13 mouse cellular contexts compared by ENCODE assay signal in the genomic region with DNA sequence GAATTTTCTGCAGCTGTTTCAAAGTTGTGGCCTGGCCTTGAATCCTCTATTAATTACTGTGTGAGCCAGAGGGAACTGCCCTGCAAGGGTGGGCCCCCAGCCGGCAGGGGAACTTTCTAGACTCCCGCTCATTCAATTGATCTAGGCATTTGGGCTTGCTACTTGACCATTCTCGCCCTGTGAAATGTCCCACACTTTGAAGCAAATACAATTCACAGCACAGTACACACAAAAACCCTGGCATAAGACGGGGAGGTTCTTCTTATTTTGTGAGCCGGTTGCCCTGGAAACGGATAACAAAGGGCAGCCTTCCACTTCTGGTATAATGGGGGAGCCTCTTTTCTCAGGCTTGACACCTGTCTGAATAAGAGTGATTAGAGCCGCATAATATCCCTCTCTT. TPM values are rescaled to one million over a fixed set of nuclear protein-coding genes. Genes with fewer than 3 reads are reported as not detected.
DNase-seq lines count a peak whose midpoint lies in the region; ATAC-seq lines count a peak whose summit lies in the region.
"Had no signal": no experiment of that assay in that cellular context is flagged by ENCODE, and none has a peak within 500 bp of the region (broad histone marks: within the 10 kb centered on the region; RNA-seq: fewer than 3 reads in every experiment).

No protein-coding gene starts in this region.

- no peaks in the 10 kb centered on the region for H3K27me3 ChIP-seq in forebrain, embryonic 14.5 days (replicated peaks; ENCODE audit: control insufficient read depth, insufficient read depth, low read length)
- peaks cover 18% of the 10 kb centered on the region; the same call in 1 of the 2 replicates for H3K27me3 ChIP-seq in midbrain, embryonic 10.5 days (ENCODE audit: low read depth, poor library complexity, severe bottlenecking)
- H3K27me3 ChIP-seq in neural tube, embryonic 15.5 days (replicated peaks), result no peaks in the 10 kb centered on the region
- H3K27me3 ChIP-seq: embryonic facial prominence, embryonic 13.5 days had no signal

- intact Hi-C loops in left cerebral cortex, postnatal 4 days (cut with DNase I), result no loop called here
- intact Hi-C loops in left cerebral cortex, postnatal 36 days (cut with DNase I), result no loop called here

- H3K4me2 ChIP-seq in forebrain, embryonic 14.5 days (ENCODE audit: low read length), result no peak overlapping the region; the same call in 1 of the 2 replicates
- H3K4me2 ChIP-seq in neural tube, embryonic 15.5 days, result no peak overlapping the region
- H3K4me2 ChIP-seq: embryonic facial prominence, embryonic 13.5 days had no signal

- peaks cover 87% of the 10 kb centered on the region for H3K4me1 ChIP-seq in forebrain, embryonic 14.5 days (ENCODE audit: control insufficient read depth, insufficient read depth, low read length)
- H3K4me1 ChIP-seq in midbrain, embryonic 10.5 days, result peaks cover 100% of the 10 kb centered on the region
- H3K4me1 ChIP-seq in neural tube, embryonic 15.5 days, result peaks cover 65% of the 10 kb centered on the region

- peak; percentile 19 for DNase-seq in left cerebral cortex, postnatal 4 days
- no peak for DNase-seq in left cerebral cortex, adult 8-10 months (ENCODE audit: low spot score in 2 of 2)
- DNase-seq in forebrain, embryonic 14.5 days (ENCODE audit: low spot score), result peak; percentile 96
- peak; percentile 89 for DNase-seq in midbrain, embryonic 10.5 days (ENCODE audit: low spot score)
- DNase-seq in kidney, adult 11 months, result no peak
- no peak for DNase-seq in adrenal gland, postnatal 14 days
- DNase-seq in left cerebral cortex, postnatal 36 days (ENCODE audit: low spot score in 2 of 2), result no peak
- DNase-seq: cerebellum, adult 11 months; kidney, adult 8-10 months; layer of hippocampus, adult 9-11 months had no signal

- ATAC-seq in forebrain, embryonic 14.5 days, result peak; percentile 66
- no peak; the same call in 1 of the 2 replicates for ATAC-seq in neural tube, embryonic 15.5 days (ENCODE audit: low FRiP score)

- no peak overlapping the region for H3K9ac ChIP-seq in forebrain, embryonic 14.5 days (ENCODE audit: low read length)
- H3K9ac ChIP-seq in neural tube, embryonic 15.5 days (replicated peaks), result no peak overlapping the region
- H3K9ac ChIP-seq: embryonic facial prominence, embryonic 13.5 days had no signal

- no peaks in the 10 kb centered on the region for H3K9me3 ChIP-seq in forebrain, embryonic 14.5 days (replicated peaks; ENCODE audit: control insufficient read depth, low read length)
- no peaks in the 10 kb centered on the region for H3K9me3 ChIP-seq in midbrain, embryonic 10.5 days (replicated peaks)
- H3K9me3 ChIP-seq in neural tube, embryonic 15.5 days (replicated peaks), result no peaks in the 10 kb centered on the region
- H3K9me3 ChIP-seq: embryonic facial prominence, embryonic 13.5 days; G1E had no signal

- no peak overlapping the region for H3K4me3 ChIP-seq in forebrain, embryonic 14.5 days (ENCODE audit: low read depth, low read length)
- H3K4me3 ChIP-seq in midbrain, embryonic 10.5 days, result 0 out of 2 replicates have a peak overlapping the region, but pooled peaks have one; percentile 5
- no peak overlapping the region for H3K4me3 ChIP-seq in neural tube, embryonic 15.5 days (replicated peaks)
- H3K4me3 ChIP-seq: embryonic facial prominence, embryonic 13.5 days had no signal

- H3K36me3 ChIP-seq in forebrain, embryonic 14.5 days (ENCODE audit: control insufficient read depth, insufficient read depth, low read length), result peaks cover 56% of the 10 kb centered on the region
- peaks cover 40% of the 10 kb centered on the region for H3K36me3 ChIP-seq in midbrain, embryonic 10.5 days
- H3K36me3 ChIP-seq in neural tube, embryonic 15.5 days, result peaks cover 26% of the 10 kb centered on the region
- H3K36me3 ChIP-seq: G1E had no signal

- peak overlapping the region; percentile 92 for H3K27ac ChIP-seq in forebrain, embryonic 14.5 days (ENCODE audit: low read depth, low read length)
- peak overlapping the region; percentile 83 for H3K27ac ChIP-seq in midbrain, embryonic 10.5 days (replicated peaks)
- H3K27ac ChIP-seq in neural tube, embryonic 15.5 days (replicated peaks), result peak overlapping the region; percentile 54
- H3K27ac ChIP-seq: embryonic facial prominence, embryonic 13.5 days had no signal

- 3% methylated on average over 7 of the region's 7 CpGs for WGBS in forebrain, embryonic 14.5 days
- WGBS in midbrain, embryonic 10.5 days, result 26% methylated on average over 7 of the region's 7 CpGs
- 20% methylated on average over 7 of the region's 7 CpGs for WGBS in neural tube, embryonic 15.5 days

RNA-seq across cellular contexts. Expression of a gene that starts 11.6 kb away (rescaled TPM):
- total RNA-seq in left cerebral cortex, postnatal 4 days (2021), result 100 to 1,000 TPM; 740 to 833 TPM
- 100 to 1,000 TPM; 425 to 545 (median 450) TPM for total RNA-seq in left cerebral cortex, adult 8-10 months (2022)
- 89.5 and 96.5 TPM in 2 replicates for polyA plus RNA-seq in forebrain, embryonic 14.5 days (2014; fragmentation: Nextera tagmentation; extraction: Ambion mirVana)
- polyA plus RNA-seq in midbrain, embryonic 10.5 days (2016; fragmentation: Nextera tagmentation; extraction: Ambion mirVana), result 7.5 and 11.2 TPM in 2 replicates
- polyA plus RNA-seq in neural tube, embryonic 15.5 days (2015; fragmentation: Nextera tagmentation; extraction: Ambion mirVana), result 65.8 and 79.2 TPM in 2 replicates
- total RNA-seq in adrenal gland, postnatal 14 days (2021), result 15.0 and 19.0 TPM in 2 replicates
- 100 to 1,000 TPM; 570 to 627 TPM for total RNA-seq in left cerebral cortex, postnatal 36 days (2021)

RNA-seq across cellular contexts. Expression of a gene that starts 54.3 kb away (rescaled TPM):
- 10 to 100 TPM; 38.9 to 42.2 TPM for total RNA-seq in left cerebral cortex, postnatal 4 days (2021)
- 100 to 1,000 TPM; 108 to 345 (median 194) TPM for total RNA-seq in left cerebral cortex, adult 8-10 months (2022)
- polyA plus RNA-seq in forebrain, embryonic 14.5 days (2014; fragmentation: Nextera tagmentation; extraction: Ambion mirVana), result 38.0 and 41.9 TPM in 2 replicates
- polyA plus RNA-seq in midbrain, embryonic 10.5 days (2016; fragmentation: Nextera tagmentation; extraction: Ambion mirVana), result 18.5 and 19.8 TPM in 2 replicates
- polyA plus RNA-seq in neural tube, embryonic 15.5 days (2015; fragmentation: Nextera tagmentation; extraction: Ambion mirVana), result 54.5 and 66.1 TPM in 2 replicates
- total RNA-seq in adrenal gland, postnatal 14 days (2021), result 24.6 and 25.6 TPM in 2 replicates
- 100 to 1,000 TPM; 111 to 119 TPM for total RNA-seq in left cerebral cortex, postnatal 36 days (2021)

Comparison
In these comparisons a context has a peak if more than half of its experiments do, and no peak if none do; other contexts are left out.
1. DNase-seq: peak in left cerebral cortex, postnatal 4 days (single experiment), forebrain, embryonic 14.5 days (single experiment) and midbrain, embryonic 10.5 days (single experiment); none in left cerebral cortex, adult 8-10 months (0 of 2), kidney, adult 11 months (single experiment), adrenal gland, postnatal 14 days (single experiment) and left cerebral cortex, postnatal 36 days (0 of 2).
2. RNA of a gene that starts 11.6 kb away (total RNA-seq): 740 to 833 TPM in left cerebral cortex, postnatal 4 days, 570 to 627 TPM in left cerebral cortex, postnatal 36 days and 425 to 545 TPM in left cerebral cortex, adult 8-10 months; 15.0 to 19.0 TPM in adrenal gland, postnatal 14 days; every median in the first group is over 10 times any median in the second.
3. Peak in every context shown above with its lines, with median percentiles within 50 percentile points of each other: H3K27ac ChIP-seq.